Mouse (Mus musculus) spleen, embryonic (tissue): ENCODE results near the gene Man2c1.

ENCODE experiments used
- CTCF ChIA-PET: fragments of 350-600 bp; sonication (Branson Sonifier 250); formaldehyde crosslinking; loops from one replicate; lab custom pipeline; 2022; lab: Charles Lee

The Man2c1 gene

DNA sequence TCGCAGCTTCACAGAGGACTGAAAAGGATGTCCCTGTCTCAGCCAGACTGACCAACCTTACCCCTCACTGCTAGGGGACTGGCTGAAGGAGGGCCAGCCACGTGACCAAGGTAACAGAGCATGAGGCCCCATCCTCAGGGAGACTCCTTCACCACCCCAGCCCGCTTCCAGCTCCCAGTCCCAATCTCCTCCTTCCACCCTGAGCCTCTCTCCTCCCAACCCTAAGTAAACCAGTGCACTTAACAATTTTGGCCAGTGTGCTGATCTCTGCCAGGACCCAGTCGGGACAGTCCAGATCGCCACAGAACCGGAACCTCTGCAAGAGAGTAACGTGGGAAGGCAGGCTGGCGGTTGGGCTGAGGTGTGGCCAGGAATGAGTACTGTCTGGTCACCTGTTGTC lies 26.3 kb downstream of the Man2c1 start:
- CTCF ChIA-PET: no interaction called here

DNA sequence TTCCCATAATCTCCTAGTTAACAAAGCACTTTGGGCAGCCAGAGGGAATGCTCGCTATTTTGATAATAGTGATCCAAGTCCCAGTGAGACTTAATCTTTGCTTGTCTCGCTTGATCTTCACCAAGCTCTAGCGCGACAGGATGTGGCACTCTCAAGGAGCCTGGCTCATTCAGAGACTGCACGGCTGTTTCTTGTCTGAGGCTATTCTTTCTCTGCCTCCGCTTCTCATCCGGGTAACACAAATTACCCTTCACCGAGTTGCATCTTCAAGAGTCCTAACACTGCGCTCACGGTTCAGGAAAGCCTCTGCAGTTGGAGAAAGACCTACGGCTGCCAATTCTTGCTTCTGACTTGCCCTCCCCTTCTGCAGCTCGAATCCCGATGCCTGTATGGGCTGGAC lies 27.0 kb downstream of the Man2c1 start:
- CTCF ChIA-PET: interaction anchor here (1.9 kb wide), 1 partner anchor 8 kb away, joined by 6 read pairs; no protein-coding TSS in a partner anchor

DNA sequence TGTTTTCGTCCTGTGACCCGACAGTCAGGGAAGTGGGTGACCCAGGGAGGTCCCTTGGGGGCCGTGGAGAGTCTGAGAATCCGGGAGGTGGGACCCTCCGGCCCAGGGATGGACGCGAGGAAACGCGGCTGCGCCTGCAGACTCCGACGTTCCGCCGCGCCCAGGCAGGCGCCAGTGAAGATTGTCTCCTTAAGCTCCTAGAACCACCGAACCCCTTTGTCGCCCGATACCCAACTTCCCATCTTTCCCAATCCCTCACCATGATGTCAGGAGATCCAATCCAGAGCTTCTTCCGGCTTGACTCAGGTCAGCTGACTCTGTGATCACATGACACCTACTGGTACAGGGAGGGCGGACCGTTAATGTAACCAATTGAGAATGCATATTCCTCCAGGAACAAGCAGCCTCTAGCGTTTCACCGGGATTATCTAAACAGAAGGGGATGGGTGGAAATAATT lies 27.6 kb downstream of the Man2c1 start, which contains the start of gene Commd4:
Commd4 (minus strand) TSS at position 319 of the 458 bp plus-strand sequence.
- CTCF ChIA-PET: interaction anchor here (1.9 kb wide), 1 partner anchor 9 kb away, joined by 6 read pairs; no protein-coding TSS in a partner anchor

DNA sequence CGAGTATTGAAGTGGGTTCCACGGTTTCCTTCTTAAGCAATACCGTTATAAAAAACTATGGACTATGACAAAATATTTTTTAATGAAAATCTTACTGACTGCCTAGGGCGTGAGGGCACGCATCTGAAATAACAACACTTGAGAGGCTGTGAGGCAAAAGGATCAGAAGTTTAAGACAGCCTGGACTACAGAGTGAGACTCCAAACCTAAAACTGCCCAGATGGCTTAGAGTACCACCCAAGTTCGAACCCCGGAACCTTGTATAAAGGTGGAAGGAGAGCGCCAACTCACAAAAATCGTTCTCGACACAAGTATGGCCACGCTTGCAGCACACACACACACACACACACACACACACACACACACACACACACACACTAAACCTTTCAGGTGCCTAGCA lies 28.0 kb downstream of the Man2c1 start:
- CTCF ChIA-PET: interaction anchor here (1.9 kb wide), 1 partner anchor 9 kb away, joined by 6 read pairs; no protein-coding TSS in a partner anchor

DNA sequence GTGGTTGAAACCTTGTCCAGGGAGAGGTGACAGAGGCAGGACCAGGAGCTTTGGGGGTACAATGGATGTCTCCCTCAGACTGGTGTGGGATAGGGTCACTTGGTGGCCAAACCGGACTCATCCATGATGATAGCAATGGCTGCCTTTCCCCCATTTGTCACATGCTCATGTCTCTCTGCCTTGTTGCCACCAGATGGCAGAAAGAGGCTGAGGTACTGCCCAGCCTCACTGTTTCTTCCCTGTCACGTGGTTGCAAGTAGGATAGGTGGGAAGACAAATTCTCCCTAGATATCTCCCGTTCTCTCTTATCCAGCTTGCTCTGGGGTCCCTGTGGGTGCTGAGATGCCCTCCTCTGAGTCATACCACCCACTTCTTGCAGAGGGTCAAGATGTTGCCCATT lies 32.0 kb downstream of the Man2c1 start:
- CTCF ChIA-PET: no interaction called here

DNA sequence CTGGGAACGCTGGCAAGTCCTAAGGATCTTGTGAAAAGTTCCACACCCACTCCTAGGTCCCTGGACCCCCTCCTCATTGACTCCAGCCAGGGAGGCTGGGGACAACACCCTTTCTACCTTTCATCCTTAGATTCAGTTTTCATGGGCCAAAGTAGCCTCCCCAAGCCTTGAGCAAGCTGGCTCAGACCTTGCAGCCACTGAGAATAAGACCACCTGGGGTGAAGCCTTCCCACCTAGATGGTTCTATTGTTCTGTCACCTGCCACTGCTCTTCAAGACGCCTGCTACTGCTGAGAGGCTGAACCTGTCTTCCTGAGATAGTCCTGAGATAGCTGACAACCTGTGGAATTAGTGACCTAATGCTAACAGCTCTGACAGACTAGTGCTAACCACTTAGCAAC lies 32.6 kb downstream of the Man2c1 start:
- CTCF ChIA-PET: no interaction called here

DNA sequence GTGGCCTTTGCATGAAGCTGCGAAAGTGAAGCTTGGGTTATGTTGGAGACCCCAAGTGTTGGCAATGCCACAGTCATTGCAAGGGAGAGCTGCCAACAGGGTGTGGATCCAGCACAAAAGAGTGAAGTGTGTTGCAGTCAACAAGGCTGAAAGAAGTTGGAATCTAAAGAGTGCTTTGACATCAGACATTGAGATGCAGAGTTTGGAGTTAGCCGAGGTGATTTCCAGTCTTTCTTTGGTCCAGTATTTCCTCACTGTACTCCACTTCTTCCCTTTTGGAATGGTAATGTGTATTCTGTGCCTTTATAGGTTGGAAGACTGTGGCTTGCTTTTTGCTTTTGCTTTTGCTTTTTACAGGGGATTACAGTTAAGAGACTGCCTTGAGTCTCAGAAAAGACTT lies 35.7 kb downstream of the Man2c1 start:
- CTCF ChIA-PET: no interaction called here

DNA sequence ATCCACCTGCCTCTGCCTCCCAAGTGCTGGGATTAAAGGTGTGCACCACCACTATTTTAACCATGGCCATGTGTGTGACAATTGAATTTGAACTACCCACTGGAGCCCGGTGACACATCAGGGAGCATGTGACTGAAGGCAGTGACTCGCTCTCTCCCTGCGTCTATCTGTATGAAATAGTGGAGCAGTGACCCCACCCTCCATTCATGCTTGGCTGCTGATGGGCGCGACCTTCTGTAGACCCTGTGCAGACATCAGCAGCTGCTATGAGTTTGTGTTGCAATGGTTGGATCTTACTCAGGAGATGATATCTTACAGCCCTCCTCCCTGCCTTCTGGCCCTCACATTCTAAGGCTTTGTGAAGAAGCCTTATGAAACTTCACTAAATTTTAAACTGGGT lies 37.9 kb downstream of the Man2c1 start:
- CTCF ChIA-PET: no interaction called here
